15 mouse cellular contexts compared by ENCODE assay signal in the genomic region with DNA sequence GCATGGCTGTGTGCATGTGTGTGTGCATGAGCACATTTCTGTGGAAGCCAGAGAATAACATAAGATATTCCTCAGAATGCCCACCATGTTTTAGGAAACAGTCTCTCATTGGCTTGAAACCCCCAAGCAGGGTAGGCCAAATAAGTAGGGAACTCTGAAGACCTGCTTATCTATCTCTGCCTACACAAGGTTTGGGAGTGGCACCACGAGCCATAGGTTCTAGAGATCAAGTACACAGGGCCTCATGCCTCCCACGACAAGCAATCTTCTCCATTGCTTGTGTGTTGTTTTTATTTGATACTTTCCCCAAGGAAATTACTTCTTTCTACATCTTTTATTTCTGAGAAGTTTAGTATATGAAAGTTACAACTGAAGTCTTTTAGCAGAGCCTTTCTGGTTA.
"Had no signal": no experiment of that assay in that cellular context is flagged by ENCODE, and none has a peak within 500 bp of the region (broad histone marks: within the 10 kb centered on the region; RNA-seq: fewer than 3 reads in every experiment).

No protein-coding gene starts in this region.

- H3K9ac ChIP-seq: limb, embryonic 13.5 days; lung, embryonic 14.5 days; midbrain, embryonic 13.5 days had no signal

- H3K4me2 ChIP-seq: limb, embryonic 13.5 days; lung, embryonic 14.5 days; midbrain, embryonic 13.5 days had no signal

- H3K27me3 ChIP-seq: limb, embryonic 13.5 days; megakaryocyte, embryonic 14.5 days; midbrain, embryonic 13.5 days had no signal

- DNase-seq: kidney, adult 2 months; kidney, postnatal 25 days; layer of hippocampus, postnatal 36 days; lung, embryonic 14.5 days; lung, postnatal 36 days; thymus, adult 18-20 months had no signal

- H3K27ac ChIP-seq: kidney, postnatal 0 days; limb, embryonic 10.5 days; limb, embryonic 13.5 days; midbrain, embryonic 10.5 days; midbrain, embryonic 13.5 days had no signal

- H3K36me3 ChIP-seq: limb, embryonic 13.5 days; midbrain, embryonic 10.5 days; midbrain, embryonic 13.5 days had no signal

- ATAC-seq: intestine, postnatal 0 days; lung, postnatal 0 days; midbrain, embryonic 13.5 days; midbrain, embryonic 16.5 days had no signal

- H3K4me3 ChIP-seq: limb, embryonic 10.5 days; limb, embryonic 13.5 days; megakaryocyte, embryonic 14.5 days; midbrain, embryonic 10.5 days; midbrain, embryonic 13.5 days had no signal

- H3K9me3 ChIP-seq: limb, embryonic 10.5 days; limb, embryonic 13.5 days; megakaryocyte, embryonic 14.5 days; midbrain, embryonic 13.5 days had no signal
